In the genomic region with DNA sequence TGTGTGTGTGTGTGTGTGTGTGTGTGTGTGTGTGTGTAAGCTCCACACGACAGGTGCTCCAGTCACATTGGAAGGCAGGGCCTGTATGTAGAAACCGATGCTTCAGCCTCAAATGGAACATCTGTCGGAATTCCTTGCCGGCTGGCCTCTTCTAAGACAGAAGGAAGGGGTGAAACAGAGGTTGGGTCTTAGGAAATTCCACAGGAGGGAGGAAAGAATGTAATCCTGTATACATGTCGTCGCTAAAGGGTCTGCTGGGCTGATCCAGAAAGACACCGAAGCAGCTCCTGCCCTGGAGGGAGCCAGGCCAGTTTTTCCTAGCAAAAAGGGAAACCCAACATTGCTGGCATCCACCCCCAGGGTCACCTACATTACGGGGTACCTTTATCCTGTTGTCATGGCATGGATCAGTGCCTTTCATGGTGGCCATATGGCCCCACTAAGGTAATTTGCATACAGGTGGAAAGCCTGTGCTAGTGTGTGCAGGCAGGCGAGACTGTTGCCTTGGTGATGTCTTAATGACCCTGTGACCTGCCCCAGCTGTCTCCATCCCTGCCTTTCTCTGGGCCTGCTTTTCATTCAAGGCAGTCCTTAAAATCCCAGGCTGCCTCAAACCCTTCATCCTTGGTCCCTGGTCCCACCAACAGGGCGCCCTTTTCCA, we compare ENCODE assay signal across 7 mouse cellular contexts. TPM values are rescaled to one million over a fixed set of nuclear protein-coding genes. Genes with fewer than 3 reads are reported as not detected.
DNase-seq lines count a peak whose midpoint lies in the region; ATAC-seq lines count a peak whose summit lies in the region.

No protein-coding gene starts in this region.

- H3K9me3 ChIP-seq in embryonic facial prominence, embryonic 12.5 days, result no peaks in the 10 kb centered on the region
- H3K9me3 ChIP-seq in kidney, embryonic 14.5 days (ENCODE audit: control insufficient read depth, low read length), result no peaks in the 10 kb centered on the region
- H3K9me3 ChIP-seq in midbrain, embryonic 13.5 days, result no peaks in the 10 kb centered on the region

- peak; percentile 30; the same call in 1 of the 2 replicates for ATAC-seq in embryonic facial prominence, embryonic 12.5 days (ENCODE audit: insufficient number of reproducible peaks, insufficient read depth, low FRiP score, low TSS enrichment)
- peak; percentile 60 for ATAC-seq in kidney, embryonic 14.5 days (ENCODE audit: low FRiP score, low TSS enrichment)
- peak; percentile 61 for ATAC-seq in midbrain, embryonic 13.5 days
- ATAC-seq in frontal cortex, adult (ENCODE audit: low TSS enrichment), result no peak

- H3K4me1 ChIP-seq in embryonic facial prominence, embryonic 12.5 days, result peaks cover 35% of the 10 kb centered on the region
- peaks cover 38% of the 10 kb centered on the region for H3K4me1 ChIP-seq in kidney, embryonic 14.5 days (ENCODE audit: control insufficient read depth, insufficient read depth, low read length)
- peaks cover 52% of the 10 kb centered on the region for H3K4me1 ChIP-seq in midbrain, embryonic 13.5 days (replicated peaks)

- no peak overlapping the region for H3K9ac ChIP-seq in embryonic facial prominence, embryonic 12.5 days
- H3K9ac ChIP-seq in kidney, embryonic 14.5 days (ENCODE audit: low read depth, low read length), result no peak overlapping the region
- H3K9ac ChIP-seq in midbrain, embryonic 13.5 days (replicated peaks), result no peak overlapping the region

- H3K4me3 ChIP-seq in embryonic facial prominence, embryonic 12.5 days, result no peak overlapping the region
- H3K4me3 ChIP-seq in kidney, embryonic 14.5 days (ENCODE audit: low read length), result no peak overlapping the region
- no peak overlapping the region for H3K4me3 ChIP-seq in midbrain, embryonic 13.5 days (replicated peaks)

- 27% methylated on average over 10 of the region's 10 CpGs for WGBS in embryonic facial prominence, embryonic 12.5 days
- WGBS in kidney, embryonic 14.5 days, result 13% methylated on average over 10 of the region's 10 CpGs
- 5% methylated on average over 10 of the region's 10 CpGs for WGBS in midbrain, embryonic 13.5 days

- peaks cover 44% of the 10 kb centered on the region for H3K36me3 ChIP-seq in embryonic facial prominence, embryonic 12.5 days
- peaks cover 39% of the 10 kb centered on the region for H3K36me3 ChIP-seq in kidney, embryonic 14.5 days (ENCODE audit: control insufficient read depth, insufficient read depth, low read length)
- H3K36me3 ChIP-seq in midbrain, embryonic 13.5 days, result peaks cover 31% of the 10 kb centered on the region

- H3K27me3 ChIP-seq in embryonic facial prominence, embryonic 12.5 days, result 0 out of 2 replicates have a peak, but pooled peaks cover 4% of the 10 kb centered on the region
- H3K27me3 ChIP-seq in kidney, embryonic 14.5 days (ENCODE audit: control insufficient read depth, insufficient read depth, low read length), result peaks cover 3% of the 10 kb centered on the region; the same call in 1 of the 2 replicates
- H3K27me3 ChIP-seq in midbrain, embryonic 13.5 days, result peaks cover 3% of the 10 kb centered on the region; the same call in 1 of the 2 replicates

- DNase-seq in R1 (ENCODE audit: low read depth, low spot score), result peak; percentile 64
- DNase-seq in urinary bladder, adult 2 months (ENCODE audit: low spot score), result no peak
- no peak for DNase-seq in left cerebral cortex, adult 11 months (ENCODE audit: low spot score)

- peak overlapping the region; percentile 69 for H3K27ac ChIP-seq in embryonic facial prominence, embryonic 12.5 days
- peak overlapping the region; percentile 66 for H3K27ac ChIP-seq in kidney, embryonic 14.5 days (ENCODE audit: low read depth, low read length)
- H3K27ac ChIP-seq in midbrain, embryonic 13.5 days, result peak overlapping the region; percentile 78

- no peak overlapping the region; the same call in 1 of the 2 replicates for H3K4me2 ChIP-seq in embryonic facial prominence, embryonic 12.5 days (replicated peaks)
- peak overlapping the region; percentile 19; the same call in 1 of the 2 replicates for H3K4me2 ChIP-seq in kidney, embryonic 14.5 days (replicated peaks; ENCODE audit: low read depth, low read length)
- H3K4me2 ChIP-seq in midbrain, embryonic 13.5 days (replicated peaks), result peak overlapping the region; percentile 35; the same call in 1 of the 2 replicates

RNA-seq across cellular contexts. Expression of a gene that starts 3.4 kb away (rescaled TPM):
- polyA plus RNA-seq in embryonic facial prominence, embryonic 12.5 days (2016; fragmentation: Nextera tagmentation; extraction: Ambion mirVana), result 4.9 and 5.2 TPM in 2 replicates
- polyA plus RNA-seq in kidney, embryonic 14.5 days (2014; fragmentation: Nextera tagmentation; extraction: Ambion mirVana), result 3.4 and 5.1 TPM in 2 replicates
- 10.8 and 11.5 TPM in 2 replicates for polyA plus RNA-seq in midbrain, embryonic 13.5 days (2015; fragmentation: Nextera tagmentation; extraction: Ambion mirVana)
- 10.3 and 12.4 TPM in 2 replicates for polyA plus RNA-seq in urinary bladder, adult 2 months (2012; rRNA removed)

RNA-seq across cellular contexts. Expression of a gene that starts 3.7 kb away (rescaled TPM):
- polyA plus RNA-seq in embryonic facial prominence, embryonic 12.5 days (2016; fragmentation: Nextera tagmentation; extraction: Ambion mirVana), result 48.8 and 52.3 TPM in 2 replicates
- polyA plus RNA-seq in kidney, embryonic 14.5 days (2014; fragmentation: Nextera tagmentation; extraction: Ambion mirVana), result 41.5 and 55.7 TPM in 2 replicates
- polyA plus RNA-seq in midbrain, embryonic 13.5 days (2015; fragmentation: Nextera tagmentation; extraction: Ambion mirVana), result 50.6 and 59.3 TPM in 2 replicates
- 38.9 and 39.3 TPM in 2 replicates for polyA plus RNA-seq in urinary bladder, adult 2 months (2012; rRNA removed)

RNA-seq across cellular contexts. Expression of a gene that starts 10.6 kb away (rescaled TPM):
- polyA plus RNA-seq in embryonic facial prominence, embryonic 12.5 days (2016; fragmentation: Nextera tagmentation; extraction: Ambion mirVana), result 12.6 and 14.8 TPM in 2 replicates
- polyA plus RNA-seq in kidney, embryonic 14.5 days (2014; fragmentation: Nextera tagmentation; extraction: Ambion mirVana), result 6.9 and 8.0 TPM in 2 replicates
- 13.3 and 15.0 TPM in 2 replicates for polyA plus RNA-seq in midbrain, embryonic 13.5 days (2015; fragmentation: Nextera tagmentation; extraction: Ambion mirVana)
- 60.4 and 94.3 TPM in 2 replicates for polyA plus RNA-seq in urinary bladder, adult 2 months (2012; rRNA removed)

RNA-seq across cellular contexts. Expression of a gene that starts 16.4 kb away (rescaled TPM):
- polyA plus RNA-seq in embryonic facial prominence, embryonic 12.5 days (2016; fragmentation: Nextera tagmentation; extraction: Ambion mirVana), result 29.7 and 31.5 TPM in 2 replicates
- polyA plus RNA-seq in kidney, embryonic 14.5 days (2014; fragmentation: Nextera tagmentation; extraction: Ambion mirVana), result 22.2 and 23.7 TPM in 2 replicates
- 32.7 and 33.4 TPM in 2 replicates for polyA plus RNA-seq in midbrain, embryonic 13.5 days (2015; fragmentation: Nextera tagmentation; extraction: Ambion mirVana)
- 40.0 and 44.7 TPM in 2 replicates for polyA plus RNA-seq in urinary bladder, adult 2 months (2012; rRNA removed)

RNA-seq across cellular contexts. Expression of a gene that starts 30.6 kb away (rescaled TPM):
- 74.1 and 79.5 TPM in 2 replicates for polyA plus RNA-seq in embryonic facial prominence, embryonic 12.5 days (2016; fragmentation: Nextera tagmentation; extraction: Ambion mirVana)
- 99.3 and 101 TPM in 2 replicates for polyA plus RNA-seq in kidney, embryonic 14.5 days (2014; fragmentation: Nextera tagmentation; extraction: Ambion mirVana)
- 89.6 and 92.2 TPM in 2 replicates for polyA plus RNA-seq in midbrain, embryonic 13.5 days (2015; fragmentation: Nextera tagmentation; extraction: Ambion mirVana)
- 51.9 and 54.5 TPM in 2 replicates for polyA plus RNA-seq in urinary bladder, adult 2 months (2012; rRNA removed)
